Mouse (Mus musculus) brain, embryonic 14.5 days (tissue): ENCODE results near the gene Iqck.

Source experiments
- CTCF ChIP-seq: fragments of 200-500 bp; IDR thresholded peaks from 2 replicates; pipeline ENCODE4 v1.5.1; 2012; ENCODE audit warnings: inconsistent platforms, mild to moderate bottlenecking, moderate library complexity, borderline replicate concordance; ENCODE audit not compliant: insufficient read depth, insufficient read length; ENCODE audit errors: extremely low read depth
- POLR2A ChIP-seq: fragments of 200-500 bp; IDR thresholded peaks from 2 replicates; pipeline ENCODE4 v1.6.1; 2012; ENCODE audit warnings: mild to moderate bottlenecking, inconsistent platforms, borderline replicate concordance; ENCODE audit not compliant: poor library complexity, insufficient read depth, insufficient read length, severe bottlenecking; ENCODE audit errors: extremely low read depth

- no peak for TF ChIP-seq POLR2A
- no peak for TF ChIP-seq CTCF
Measured at GRCm38 (mm10) chr7:118994231-118994842, 138.8 kb downstream of the Iqck start.
